Mouse (Mus musculus) lung, adult 2 months (tissue): ENCODE data around the gene Tcfl5.

Source experiments
- CTCF ChIP-seq: fragments of 200-500 bp; IDR thresholded peaks from 2 replicates; pipeline ENCODE4 v1.5.1; 2011; ENCODE audit warnings: mild to moderate bottlenecking, low read length, control low read depth; ENCODE audit not compliant: insufficient read depth
- POLR2A ChIP-seq: fragments of 200-500 bp; IDR thresholded peaks from 2 replicates; pipeline ENCODE4 v1.6.1; 2011; ENCODE audit warnings: low read depth, mild to moderate bottlenecking, control low read depth, low read length, borderline replicate concordance; ENCODE audit errors: extremely low read depth

DNA sequence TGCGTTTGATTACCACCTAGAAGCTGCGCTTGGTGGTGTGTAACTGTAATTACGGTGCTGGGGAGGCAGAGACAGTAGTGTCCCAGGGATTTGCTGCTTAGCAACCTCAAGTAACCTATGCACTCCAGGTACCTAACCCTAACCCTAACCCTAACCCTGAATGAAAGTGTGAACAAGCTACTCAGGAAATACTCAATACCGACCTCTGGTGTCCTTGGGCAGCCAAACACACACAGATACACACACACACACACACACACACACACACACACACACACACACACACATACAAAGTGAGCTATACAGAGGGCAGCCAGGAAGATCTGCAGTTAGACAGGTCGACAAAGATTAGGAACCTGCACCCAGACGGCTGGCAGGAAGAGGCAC is 53.8 kb downstream of the Tcfl5 start:
- TF ChIP-seq CTCF (no peak), POLR2A (no peak)
